Mouse (Mus musculus): ENCODE results near the gene Sh3bp5l.
"Not testable (repeated sequence)": the region's sequence is repeated elsewhere in the genome, so short reads cannot be mapped to it uniquely, and the experiment has no call there.

Sh3bp5l gene

DNA sequence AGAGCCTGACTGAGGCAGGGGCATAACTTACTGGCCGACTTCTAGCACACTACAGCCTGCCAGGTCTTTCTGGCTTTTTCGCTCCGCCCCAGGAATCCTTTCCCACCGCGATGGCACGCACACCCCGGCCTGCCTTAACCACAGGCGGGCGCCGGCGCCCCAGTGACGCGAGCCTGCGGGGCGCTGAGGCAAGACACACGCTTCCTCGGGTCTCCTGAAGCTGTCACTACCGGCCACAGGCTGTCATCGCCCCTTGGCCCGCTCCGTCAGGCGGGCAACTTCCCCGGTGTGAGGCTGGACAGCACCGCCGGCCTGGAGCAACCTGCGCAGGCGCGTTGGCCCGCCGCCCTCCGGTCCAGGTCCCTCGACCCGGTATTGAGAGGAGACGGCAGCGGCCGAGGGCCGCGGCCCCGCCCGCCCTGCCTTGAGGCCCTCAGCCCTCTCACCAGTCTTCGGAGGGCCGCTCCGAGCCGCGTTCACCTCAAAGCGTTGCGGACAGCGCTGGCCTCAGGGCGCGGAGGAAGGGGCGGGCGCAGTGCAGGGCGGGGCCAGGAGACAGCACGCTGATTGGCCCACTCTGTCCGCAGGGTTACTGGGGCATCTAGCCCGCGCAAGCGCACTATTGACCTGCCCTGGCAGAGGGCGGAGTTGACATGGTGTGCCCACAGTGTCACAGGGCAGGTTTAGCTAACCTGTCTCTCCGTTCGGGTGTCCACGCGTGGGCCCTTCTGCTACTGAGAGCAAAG is 7.5 kb upstream of the Sh3bp5l start:
- DNase-seq (ENCODE audit: extremely low read depth, low read depth): peak; percentile 81

DNA sequence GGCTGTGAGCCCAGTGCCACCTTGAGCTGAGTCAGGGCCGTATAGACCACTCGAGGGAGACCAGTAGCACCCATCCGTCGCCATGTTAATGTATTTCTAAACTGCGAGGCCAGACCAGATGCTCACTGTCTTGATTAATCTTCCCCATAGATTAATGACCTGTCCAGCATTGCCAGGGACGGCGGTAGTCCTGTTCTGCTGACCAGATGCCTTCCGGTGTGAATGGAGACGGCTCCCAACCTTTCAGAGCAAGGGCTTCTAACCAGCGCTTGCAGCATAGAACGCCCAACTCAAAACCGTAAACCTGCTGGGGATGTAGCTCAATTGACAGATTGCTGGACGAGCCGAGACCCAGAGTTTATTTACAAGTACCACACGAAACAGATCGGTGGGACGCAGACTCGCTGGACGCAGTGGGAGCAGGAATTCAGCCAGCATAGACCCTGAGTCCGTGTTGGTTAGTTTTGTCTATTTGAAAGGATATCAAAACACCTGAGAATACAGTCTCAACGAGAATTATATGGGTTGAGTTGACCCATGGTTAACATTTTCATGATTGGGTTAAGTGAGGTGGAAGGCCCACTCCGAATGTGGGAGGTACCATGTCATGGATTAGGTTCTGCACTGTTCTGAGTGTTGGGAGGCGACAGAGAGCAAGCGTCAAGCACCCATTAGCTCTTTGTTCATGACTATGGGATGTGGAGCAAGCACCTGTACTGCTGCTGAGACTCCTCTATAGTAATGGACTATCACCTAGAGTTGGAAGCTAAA is 6.8 kb upstream of the Sh3bp5l start:
- no peak for DNase-seq (ENCODE audit: extremely low read depth, low read depth)

DNA sequence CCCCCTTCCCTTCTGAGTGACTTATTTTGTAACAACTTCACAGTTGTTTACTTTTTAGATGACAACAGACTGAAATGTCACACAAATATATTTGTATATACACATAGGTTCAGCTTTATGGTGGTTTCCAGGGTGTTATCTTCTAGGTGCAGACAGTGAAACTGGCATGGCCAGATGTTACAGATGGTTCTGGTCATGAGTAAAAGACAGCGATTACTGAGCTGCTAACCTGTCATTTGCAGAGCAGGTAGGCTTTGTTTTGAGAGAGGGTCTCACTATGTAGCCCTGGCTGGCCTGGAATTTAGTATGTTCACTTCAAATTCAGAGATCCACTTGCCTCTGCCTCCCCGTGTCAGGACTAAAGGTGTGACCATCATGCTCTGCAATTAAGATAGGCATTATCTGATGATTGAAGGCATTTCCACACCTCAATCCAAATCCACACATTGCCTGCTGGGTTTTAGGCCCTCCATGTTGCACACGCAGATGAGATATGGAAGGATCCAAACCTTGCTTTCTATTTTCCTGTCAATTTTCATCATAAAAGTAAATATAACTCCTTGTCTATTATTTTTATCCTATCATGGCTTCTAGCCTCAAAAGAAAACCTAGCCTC is 5.8 kb upstream of the Sh3bp5l start:
- no peak for DNase-seq (ENCODE audit: extremely low read depth, low read depth)

DNA sequence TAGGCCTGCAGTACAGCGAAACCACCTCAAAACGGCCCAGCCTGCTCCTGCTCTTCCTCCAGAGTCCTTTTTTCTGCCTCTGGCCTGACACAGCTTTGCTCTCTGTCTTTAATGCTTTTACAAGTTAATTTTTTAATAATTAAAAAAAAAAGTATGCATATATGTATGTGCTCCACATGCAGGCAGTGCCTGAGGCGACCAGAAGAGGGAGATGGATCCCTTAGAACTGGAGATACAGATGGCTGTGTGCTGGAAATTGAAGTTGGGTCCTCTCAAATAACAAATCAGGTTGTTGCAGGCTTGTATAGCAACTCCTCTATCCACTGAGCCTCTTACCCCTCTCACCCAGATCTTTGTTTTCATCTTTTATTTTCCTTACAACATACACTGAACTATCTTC is 3.7 kb upstream of the Sh3bp5l start:
- no peak for DNase-seq (ENCODE audit: extremely low read depth, low read depth)

DNA sequence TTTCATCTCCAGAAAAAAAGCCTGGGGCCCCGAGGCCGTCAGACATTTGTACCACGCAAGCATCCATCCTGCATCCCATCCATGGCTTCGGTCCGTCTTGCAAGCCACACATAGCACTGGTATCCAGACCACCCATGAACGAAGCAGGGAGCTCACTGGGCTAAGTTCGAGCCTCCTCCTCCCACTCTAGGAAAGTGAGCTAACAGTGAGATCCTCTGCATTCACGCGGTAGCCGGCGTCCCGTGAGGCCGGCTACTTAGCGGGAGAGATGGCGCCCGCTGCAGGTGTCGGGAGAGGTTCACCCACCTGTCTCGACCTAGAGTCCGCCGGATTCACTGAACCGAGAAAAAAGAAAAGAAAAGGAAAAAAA is 633 bp upstream of the Sh3bp5l start:
- no peak for DNase-seq (ENCODE audit: extremely low read depth, low read depth)

DNA sequence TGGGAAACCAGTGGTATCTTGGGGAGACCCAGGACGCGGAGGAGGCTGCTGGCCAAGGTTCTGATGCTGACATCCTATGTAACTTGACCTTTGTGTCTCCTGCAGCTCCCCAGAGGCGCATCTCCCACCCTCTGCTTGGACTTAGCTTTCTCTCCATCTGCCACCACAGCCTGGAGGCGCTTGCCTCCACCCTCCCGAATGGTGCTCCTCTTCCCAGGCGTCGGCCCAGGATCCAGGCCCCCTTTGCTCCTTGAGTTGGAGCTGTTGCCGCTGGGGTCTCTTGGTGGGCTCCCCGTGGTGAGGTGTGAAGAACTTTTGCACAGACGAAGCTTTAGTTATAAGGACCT is 598 bp downstream of the Sh3bp5l start:
- DNase-seq (ENCODE audit: extremely low read depth, low read depth): no peak

DNA sequence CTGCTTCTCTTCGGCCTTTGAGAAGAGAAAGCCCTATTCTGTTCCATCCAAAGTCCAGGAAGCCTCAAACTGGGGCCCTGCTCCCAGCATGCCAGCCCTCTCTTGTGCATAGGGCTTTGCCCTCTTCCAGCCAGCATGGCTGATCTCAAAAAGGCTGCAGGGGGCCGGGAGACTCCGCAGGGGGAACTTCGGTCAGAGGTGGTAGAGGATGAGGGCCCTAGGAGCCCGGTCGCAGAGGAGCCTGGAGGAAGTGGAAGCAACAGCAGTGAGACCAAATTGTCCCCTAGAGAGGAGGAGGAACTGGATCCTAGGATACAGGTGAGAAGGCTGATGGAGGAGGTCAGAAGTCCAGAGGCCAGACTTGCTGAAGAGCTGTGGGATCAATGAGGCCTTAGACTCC is 1.0 kb downstream of the Sh3bp5l start:
- DNase-seq (ENCODE audit: extremely low read depth, low read depth): no peak

DNA sequence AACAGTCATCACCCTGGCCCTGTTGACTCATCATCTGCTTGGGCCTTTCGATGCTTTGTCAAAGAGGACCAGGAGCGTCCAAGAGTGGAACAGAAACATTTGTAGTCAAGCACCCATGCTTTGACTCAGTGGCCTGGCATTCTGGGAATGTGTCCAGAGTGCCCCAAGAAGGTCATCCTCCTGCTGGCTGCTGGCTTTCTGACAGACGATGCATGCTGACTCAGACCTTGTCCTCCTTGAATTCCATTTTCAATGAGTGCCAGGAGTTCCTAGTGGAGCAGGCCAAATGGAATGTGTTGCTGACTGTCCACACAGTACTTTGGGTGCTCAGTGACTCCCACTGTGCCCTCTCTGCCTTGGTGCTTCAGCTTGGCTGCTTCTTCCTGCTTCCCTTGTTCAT is 4.2 kb downstream of the Sh3bp5l start:
- no peak for DNase-seq (ENCODE audit: extremely low read depth, low read depth)

DNA sequence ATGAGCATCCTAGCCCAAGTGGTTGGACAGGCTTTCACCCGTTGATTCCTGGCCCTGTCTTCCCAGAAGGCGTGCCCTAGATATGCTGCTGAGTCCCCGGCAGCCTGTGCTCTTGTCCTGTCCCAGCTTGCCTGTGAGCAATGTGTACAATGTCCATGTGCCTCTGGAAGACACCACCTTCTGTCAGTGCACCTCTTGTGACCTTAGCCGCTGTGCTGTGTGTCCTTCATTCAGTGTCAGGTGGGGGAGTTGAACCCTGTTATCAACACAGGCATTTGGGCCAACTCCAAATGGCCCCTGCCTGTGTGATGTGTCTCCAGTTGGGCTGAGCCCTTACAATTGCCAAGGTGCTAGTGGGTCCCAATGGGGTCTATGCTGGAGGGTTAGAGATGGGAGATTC is 16.2 kb downstream of the Sh3bp5l start:
- no peak for DNase-seq (ENCODE audit: extremely low read depth, low read depth)

DNA sequence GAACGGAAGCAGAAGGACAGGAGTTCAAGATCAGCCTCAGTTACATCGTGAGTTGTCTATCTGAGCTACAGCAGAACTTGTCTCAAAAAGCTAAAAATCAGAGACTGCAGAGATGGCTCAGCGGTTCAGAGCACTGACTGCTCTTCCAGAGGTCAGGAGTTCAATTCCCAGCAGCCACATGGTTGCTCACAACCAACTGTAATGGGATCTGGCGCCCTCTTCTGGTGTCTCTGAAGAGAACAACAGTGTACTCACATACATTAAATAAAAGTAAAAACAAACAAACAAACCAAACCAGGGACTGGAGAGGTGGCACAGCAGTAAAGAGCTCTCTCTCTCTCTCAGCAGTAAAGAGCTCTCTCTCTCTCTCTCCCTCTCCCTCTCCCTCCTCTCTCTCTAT is 20.1 kb downstream of the Sh3bp5l start:
- DNase-seq (ENCODE audit: extremely low read depth, low read depth): no peak

DNA sequence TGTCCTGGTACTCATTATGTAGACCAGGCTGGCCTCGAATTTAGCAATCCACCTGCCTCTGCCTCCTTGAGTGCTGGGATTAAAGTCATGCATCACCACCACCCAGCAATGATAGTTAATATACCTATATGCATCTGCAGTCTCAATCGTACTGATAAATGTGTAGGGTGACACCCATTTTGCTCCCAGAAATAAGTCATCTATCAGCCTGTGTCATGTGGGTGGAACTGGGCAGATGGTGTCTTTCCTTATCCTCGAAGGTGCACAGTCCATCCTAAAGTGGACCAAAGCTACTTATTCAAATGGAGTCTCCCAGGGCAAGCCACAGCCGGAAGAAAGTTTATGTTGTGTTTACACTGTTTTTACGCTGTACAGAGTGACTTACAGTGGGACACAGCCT is 20.7 kb downstream of the Sh3bp5l start:
- DNase-seq (ENCODE audit: extremely low read depth, low read depth): no peak

DNA sequence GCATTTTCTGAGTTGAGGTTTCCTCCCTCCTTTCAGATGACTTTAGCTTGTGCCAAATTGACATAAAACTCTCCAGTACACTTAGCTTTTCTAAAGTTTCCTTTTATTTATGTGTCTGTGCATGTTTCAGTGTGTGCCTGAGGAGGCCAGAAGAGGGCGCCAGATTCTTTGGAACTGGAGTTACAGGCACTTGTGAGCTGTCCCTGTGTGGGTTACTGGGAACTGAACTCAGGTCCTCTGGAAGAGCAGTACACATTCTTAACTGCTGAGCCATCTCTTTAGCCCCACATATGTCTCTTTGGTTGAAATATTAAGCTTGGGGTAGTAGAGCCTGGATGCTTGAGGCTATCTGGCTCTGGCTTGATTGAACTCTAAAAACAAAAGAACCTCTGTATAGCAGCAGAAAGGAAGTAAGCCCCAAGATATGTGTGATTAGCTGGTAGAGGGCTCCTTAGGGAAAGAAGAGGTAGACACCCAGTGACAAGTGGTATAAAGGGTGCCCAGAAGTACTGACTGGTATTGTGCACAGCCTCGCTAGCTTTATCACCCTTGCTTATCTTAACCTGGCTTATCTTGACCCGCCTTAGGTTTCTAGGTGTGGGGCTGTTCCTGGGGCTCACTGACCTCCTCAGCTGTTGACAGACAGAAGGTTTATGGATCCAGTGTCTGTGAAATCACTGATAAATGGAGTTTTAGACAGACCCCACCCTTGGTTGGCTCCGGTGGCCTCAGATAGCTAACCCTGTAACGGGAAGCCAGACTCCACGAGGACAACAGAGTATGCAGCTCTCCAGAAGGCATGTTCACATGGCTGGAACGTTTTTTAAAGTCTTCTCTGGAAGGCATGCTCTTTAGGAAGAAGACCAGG is 22.4 kb downstream of the Sh3bp5l start:
- peak; percentile 66 for DNase-seq (ENCODE audit: extremely low read depth, low read depth)

DNA sequence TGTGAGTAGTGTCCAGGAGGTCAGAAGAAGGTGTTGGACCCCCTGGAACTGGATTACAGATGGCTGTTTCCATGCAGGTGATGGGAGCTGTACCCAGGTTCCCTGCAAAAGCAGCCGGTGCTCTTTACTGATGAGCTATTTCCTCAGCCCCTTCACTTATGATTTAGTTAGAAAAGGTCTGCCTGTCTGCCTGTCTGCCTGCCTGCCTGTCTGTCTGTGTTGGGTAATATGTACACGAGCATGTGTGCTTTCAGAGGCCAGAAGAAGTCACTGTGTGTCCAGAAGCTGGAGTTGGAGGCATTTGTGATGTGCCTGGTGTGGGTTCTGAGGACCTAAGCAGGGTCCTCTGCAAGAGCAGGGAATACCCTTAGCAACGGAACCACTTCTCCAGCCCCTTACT is 23.2 kb downstream of the Sh3bp5l start:
- DNase-seq (ENCODE audit: extremely low read depth, low read depth): no peak

DNA sequence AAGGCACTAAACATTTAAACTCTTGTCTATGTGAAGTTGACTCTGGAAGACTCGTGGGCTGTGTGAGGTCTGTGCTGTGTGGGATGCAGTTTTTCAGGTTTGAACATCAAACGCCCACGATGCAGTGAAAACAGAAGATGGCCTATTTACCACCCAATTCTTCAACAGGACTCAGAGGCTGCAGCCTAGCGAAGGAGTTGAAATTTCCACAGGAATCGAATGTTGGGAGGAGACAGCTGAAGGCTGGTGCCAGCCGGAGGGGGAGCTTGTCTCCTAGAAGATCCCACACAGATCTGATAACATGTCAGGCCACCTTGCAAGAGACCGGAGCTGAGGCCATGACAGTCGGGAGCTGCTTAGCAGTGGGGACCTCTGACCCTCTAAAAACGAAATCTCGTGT is 24.0 kb downstream of the Sh3bp5l start:
- no peak for DNase-seq (ENCODE audit: extremely low read depth, low read depth)

DNA sequence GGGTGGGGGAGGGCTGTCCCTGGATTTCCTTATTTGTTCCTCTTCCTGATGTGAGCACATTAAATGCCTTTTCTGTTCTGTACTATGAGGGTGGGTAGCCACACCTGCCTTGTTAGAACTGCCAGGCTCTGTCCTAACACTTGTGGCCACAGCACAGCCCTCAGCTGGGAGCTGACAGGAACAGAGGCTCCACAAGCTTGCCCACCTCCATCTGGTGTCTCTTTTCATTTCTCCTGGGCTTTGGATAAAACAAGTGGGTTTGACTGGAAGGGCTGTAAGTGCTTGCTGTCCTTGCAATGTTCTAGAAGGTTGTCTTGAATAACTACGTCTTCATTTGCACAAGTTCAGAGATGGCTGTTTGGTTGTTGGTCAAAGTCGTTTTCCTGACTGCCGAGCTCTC is 24.4 kb downstream of the Sh3bp5l start:
- no peak for DNase-seq (ENCODE audit: extremely low read depth, low read depth)

DNA sequence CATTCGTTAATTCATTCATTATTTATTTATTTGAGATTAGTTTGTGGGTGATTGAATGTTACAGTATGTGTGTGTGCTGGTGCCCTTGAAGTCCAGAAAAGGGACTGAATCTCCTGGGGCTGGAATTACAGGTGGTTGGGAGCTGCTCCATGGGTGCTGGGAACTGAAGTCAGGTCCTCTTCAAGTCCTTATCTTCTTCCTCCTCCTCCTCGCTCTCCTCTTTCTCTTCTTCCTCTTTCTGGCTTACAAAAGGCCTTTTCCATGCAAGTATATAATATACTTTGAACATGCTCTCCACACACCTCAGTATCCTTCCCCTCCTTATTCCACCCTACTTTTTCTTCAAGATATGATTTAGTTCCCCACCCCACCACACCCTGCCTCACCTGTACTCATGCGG is 26.5 kb downstream of the Sh3bp5l start:
- no peak for DNase-seq (ENCODE audit: extremely low read depth, low read depth)

DNA sequence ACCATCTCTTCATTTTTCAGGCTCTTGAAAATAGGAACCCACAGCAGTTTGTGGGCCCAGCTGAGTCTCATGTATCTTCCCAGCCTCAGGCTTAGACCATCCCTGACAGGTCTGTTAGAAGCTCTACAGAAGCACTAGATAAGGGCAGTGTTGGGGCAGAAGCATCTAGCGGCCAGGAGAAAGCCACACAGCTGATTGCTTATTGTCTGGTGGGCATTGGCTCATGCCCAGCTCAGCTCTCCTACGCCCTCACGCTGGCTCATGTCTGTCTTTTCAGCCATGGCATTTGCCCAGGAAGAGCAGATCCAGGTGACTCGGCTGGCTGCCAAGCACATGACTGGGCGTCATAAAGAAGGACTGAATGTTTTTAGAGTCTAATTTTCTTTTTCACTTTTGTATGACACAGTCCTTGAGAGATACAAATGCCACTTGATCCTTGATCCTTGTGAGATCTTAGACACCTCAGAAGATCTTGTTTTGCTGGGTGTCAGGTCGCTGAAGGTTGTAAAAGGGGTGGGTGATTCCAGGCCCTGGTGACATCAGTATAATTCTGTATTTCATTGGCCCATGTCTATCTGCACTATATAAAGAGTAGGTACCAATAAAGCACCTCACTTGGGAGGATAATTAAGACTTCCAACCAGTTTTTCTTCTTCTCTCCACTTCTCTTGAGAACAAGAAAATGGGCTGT is 27.5 kb downstream of the Sh3bp5l start:
- no peak for DNase-seq (ENCODE audit: extremely low read depth, low read depth)

DNA sequence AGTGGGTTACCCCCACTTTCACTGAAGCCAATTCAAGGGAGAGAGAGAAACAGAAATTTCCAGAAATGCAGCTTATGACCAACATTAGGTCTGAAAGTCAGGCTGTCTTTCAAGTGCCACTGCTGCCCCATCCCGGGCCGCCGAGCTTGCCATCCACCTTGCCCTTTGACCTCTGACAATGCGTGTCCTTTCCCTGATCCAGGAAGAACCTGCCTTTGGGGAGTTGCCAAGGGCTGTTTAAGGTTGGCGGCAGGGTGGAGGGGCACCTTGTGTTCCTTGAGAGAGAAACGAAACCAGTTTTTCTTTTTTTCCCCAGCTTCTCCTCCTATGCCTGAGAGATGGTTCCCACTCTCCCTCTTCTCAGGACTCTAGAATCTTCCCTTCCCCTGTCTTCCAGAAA is 32.0 kb downstream of the Sh3bp5l start:
- DNase-seq (ENCODE audit: extremely low read depth, low read depth): not testable (repeated sequence)

DNA sequence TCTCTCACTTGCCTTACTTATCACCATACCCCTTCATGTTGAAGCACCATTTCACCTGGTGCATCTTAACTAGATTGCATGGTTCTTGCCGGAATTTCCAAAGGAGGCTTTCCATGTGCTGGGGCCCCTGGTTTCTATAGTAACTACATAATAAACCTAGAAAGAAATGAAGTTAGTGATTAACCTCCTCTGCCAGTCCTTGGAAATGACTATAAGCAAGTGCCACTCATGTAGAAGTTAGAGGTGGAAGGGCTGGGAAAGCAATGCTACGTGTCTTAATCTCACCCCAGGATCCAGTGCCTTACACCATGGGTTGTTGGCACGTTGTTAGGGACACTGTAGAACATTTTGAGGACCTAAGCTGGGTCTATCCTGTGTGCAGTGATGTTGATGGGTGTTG is 33.9 kb downstream of the Sh3bp5l start:
- no peak for DNase-seq (ENCODE audit: extremely low read depth, low read depth)

DNA sequence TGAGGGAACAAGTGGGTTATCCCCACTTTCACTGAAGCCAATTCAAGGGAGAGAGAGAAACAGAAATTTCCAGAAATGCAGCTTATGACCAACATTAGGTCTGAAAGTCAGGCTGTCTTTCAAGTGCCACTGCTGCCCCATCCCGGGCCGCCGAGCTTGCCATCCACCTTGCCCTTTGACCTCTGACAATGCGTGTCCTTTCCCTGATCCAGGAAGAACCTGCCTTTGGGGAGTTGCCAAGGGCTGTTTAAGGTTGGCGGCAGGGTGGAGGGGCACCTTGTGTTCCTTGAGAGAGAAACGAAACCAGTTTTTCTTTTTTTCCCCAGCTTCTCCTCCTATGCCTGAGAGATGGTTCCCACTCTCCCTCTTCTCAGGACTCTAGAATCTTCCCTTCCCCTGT is 35.7 kb downstream of the Sh3bp5l start:
- DNase-seq (ENCODE audit: extremely low read depth, low read depth): not testable (repeated sequence)

DNA sequence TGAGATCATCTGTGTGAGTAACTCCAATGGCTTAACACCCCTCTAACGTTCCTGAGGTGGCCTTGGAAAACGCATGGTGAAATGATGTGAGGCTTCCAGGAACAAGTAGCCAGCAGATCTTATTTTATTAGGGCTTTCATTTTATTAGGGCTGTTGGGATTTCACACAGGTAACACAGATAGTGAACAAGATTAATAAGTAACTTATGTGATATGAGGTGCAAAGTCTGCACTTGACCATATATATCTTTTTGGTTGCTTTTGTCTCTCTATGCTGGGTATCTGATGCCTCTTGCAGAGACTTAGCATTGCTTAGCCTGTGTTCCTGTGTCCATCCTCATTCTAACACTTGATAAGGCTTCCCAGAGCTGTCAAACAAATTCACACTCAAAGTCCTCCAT is 46.7 kb downstream of the Sh3bp5l start:
- no peak for DNase-seq (ENCODE audit: extremely low read depth, low read depth)
